Mouse (Mus musculus): ENCODE data around the gene Bphl. TPM values are rescaled to one million over a fixed set of nuclear protein-coding genes. Genes with fewer than 3 reads are reported as not detected.
A peak's percentile ranks its signal among the peaks of the same experiment; 100 is the strongest.

Bphl gene
- polyA plus RNA-seq, 1 experiment from 2014 or later: 43.7 TPM

GRCm38 (mm10) chr13:34036726-34037125, 671 bp upstream of the Bphl start:
- 71% methylated on average over 5 of the region's 5 CpGs for WGBS
- Histone ChIP-seq H3K27me3 (replicated peaks) (no peaks in the 10 kb centered on the region), H3K4me3 (replicated peaks) (no peak overlapping the region), H3K4me1 (peaks cover 10% of the 10 kb centered on the region; the same call in 1 of the 2 replicates), H3K9ac (no peak overlapping the region), H3K4me2 (no peak overlapping the region), H3K36me3 (no peaks in the 10 kb centered on the region), H3K27ac (peak overlapping the region; percentile 86; the same call in 1 of the 2 replicates), H3K9me3 (no peaks in the 10 kb centered on the region)
- ATAC-seq (ENCODE audit: insufficient read depth, low FRiP score, low read depth): no peak

DNA sequence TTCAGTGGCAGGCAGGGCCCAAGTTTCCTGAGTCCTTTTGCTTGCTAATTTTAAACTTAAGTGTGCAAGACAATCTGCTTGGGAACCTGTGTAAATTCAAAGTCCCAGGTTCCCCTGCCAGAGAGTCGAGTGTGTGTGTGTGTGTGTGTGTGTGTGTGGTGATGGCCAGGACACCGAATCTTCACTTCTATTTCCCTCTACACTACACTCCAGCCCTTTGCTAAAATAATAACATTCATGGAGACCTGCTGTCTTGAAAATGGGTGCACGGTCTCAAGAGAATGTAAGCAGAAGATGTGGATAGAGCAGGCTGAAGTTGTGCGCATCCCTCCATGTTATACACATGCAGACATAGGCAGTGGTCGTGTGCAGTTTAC, 647 bp downstream of the Bphl start:
- H3K27ac ChIP-seq: peak overlapping the region; percentile 86; the same call in 1 of the 2 replicates
- H3K4me1 ChIP-seq: peaks cover 10% of the 10 kb centered on the region; the same call in 1 of the 2 replicates
- ATAC-seq (ENCODE audit: insufficient read depth, low FRiP score, low read depth): 0 out of 2 replicates have a peak, but pooled peaks have one; percentile 8
- H3K9ac ChIP-seq: peak overlapping the region; percentile 76
- H3K27me3 ChIP-seq (replicated peaks): no peaks in the 10 kb centered on the region
- no peaks in the 10 kb centered on the region for H3K9me3 ChIP-seq
- H3K4me2 ChIP-seq: peak overlapping the region; percentile 73
- peak overlapping the region; percentile 69 for H3K4me3 ChIP-seq (replicated peaks)
- H3K36me3 ChIP-seq: no peaks in the 10 kb centered on the region
- WGBS: 43% methylated on average over 5 of the region's 5 CpGs

- H3K27me3 ChIP-seq (replicated peaks): no peaks in the 10 kb centered on the region
- H3K4me2 ChIP-seq: peak overlapping the region; percentile 73
- ATAC-seq (ENCODE audit: insufficient read depth, low FRiP score, low read depth): no peak
- H3K36me3 ChIP-seq: no peaks in the 10 kb centered on the region
- peaks cover 10% of the 10 kb centered on the region; the same call in 1 of the 2 replicates for H3K4me1 ChIP-seq
- WGBS: 36% methylated on average over 8 of the region's 8 CpGs
- no peak overlapping the region for H3K27ac ChIP-seq
- peak overlapping the region; percentile 8; the same call in 1 of the 2 replicates for H3K4me3 ChIP-seq (replicated peaks)
- no peak overlapping the region for H3K9ac ChIP-seq
- H3K9me3 ChIP-seq: no peaks in the 10 kb centered on the region
Measured at GRCm38 (mm10) chr13:34038901-34039341, 1.5 kb downstream of the Bphl start.

DNA sequence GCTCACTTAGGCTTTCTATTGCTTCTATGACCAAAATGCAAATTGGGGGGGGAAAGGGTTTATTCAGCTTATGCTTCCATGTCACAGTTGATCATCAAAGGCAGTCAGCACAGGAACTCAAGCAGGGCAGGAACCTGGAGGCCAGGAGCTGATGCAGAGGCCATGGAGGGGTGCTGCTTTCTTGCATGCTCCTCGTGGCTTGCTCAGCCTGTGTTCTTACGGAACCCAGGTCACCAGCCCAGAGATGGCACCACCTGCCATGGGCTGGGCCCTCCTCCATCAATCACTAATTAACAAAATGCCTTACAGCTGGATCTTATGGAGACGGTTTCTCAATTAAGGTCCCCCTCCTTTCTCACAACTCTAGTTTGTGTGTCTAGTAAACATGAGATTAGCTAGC, 2.7 kb downstream of the Bphl start:
- Histone ChIP-seq H3K27ac (no peak overlapping the region), H3K36me3 (no peaks in the 10 kb centered on the region), H3K9me3 (no peaks in the 10 kb centered on the region), H3K9ac (no peak overlapping the region), H3K4me3 (replicated peaks) (no peak overlapping the region), H3K27me3 (replicated peaks) (no peaks in the 10 kb centered on the region), H3K4me1 (peaks cover 10% of the 10 kb centered on the region; the same call in 1 of the 2 replicates), H3K4me2 (no peak overlapping the region)
- WGBS: 94% methylated on average over 3 of the region's 3 CpGs
- no peak for ATAC-seq (ENCODE audit: insufficient read depth, low FRiP score, low read depth)

- WGBS: 67% methylated on average over 7 of the region's 7 CpGs
- Histone ChIP-seq H3K36me3 (no peaks in the 10 kb centered on the region), H3K27ac (no peak overlapping the region), H3K4me1 (peaks cover 3% of the 10 kb centered on the region; the same call in 1 of the 2 replicates), H3K27me3 (replicated peaks) (no peaks in the 10 kb centered on the region), H3K4me3 (replicated peaks) (no peak overlapping the region), H3K9ac (no peak overlapping the region), H3K4me2 (no peak overlapping the region), H3K9me3 (no peaks in the 10 kb centered on the region)
- no peak for ATAC-seq (ENCODE audit: insufficient read depth, low FRiP score, low read depth)
Measured at GRCm38 (mm10) chr13:34043716-34044393, 6.5 kb downstream of the Bphl start.

GRCm38 (mm10) chr13:34045511-34046249, 8.3 kb downstream of the Bphl start:
- Histone ChIP-seq H3K27me3 (replicated peaks) (no peaks in the 10 kb centered on the region), H3K4me3 (replicated peaks) (no peak overlapping the region), H3K27ac (no peak overlapping the region), H3K9ac (no peak overlapping the region), H3K4me2 (no peak overlapping the region), H3K36me3 (no peaks in the 10 kb centered on the region), H3K4me1 (no peaks in the 10 kb centered on the region), H3K9me3 (no peaks in the 10 kb centered on the region)
- ATAC-seq (ENCODE audit: insufficient read depth, low FRiP score, low read depth): no peak; the same call in 1 of the 2 replicates
- 47% methylated on average over 5 of the region's 5 CpGs for WGBS

DNA sequence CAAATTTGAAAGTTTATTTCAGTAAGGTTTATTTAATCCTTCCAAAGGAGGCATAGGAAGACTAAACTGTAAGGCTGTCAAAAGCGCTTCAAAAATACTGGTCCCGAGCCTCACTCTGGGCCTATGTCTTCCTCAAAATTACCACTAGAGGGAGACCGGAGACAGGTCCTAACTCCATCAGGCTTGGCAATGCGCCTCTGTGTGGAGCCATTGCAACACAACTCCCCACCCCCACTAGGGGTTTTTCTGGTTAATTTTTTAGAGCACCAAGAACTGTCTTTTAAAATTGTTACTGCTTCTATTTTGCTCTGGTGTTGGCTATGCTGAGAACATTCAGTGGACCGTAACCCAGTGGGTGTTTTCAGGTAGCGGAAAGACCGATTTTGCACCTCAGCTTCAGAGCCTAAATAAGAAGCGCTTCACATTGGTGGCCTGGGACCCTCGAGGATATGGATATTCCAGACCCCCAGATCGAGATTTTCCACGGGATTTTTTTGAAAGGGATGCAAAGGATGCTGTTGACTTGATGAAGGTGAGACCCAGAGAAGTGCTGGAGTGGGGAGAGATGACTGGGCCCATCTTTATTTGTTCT, 9.1 kb downstream of the Bphl start:
- no peaks in the 10 kb centered on the region for H3K27me3 ChIP-seq (replicated peaks)
- no peaks in the 10 kb centered on the region for H3K9me3 ChIP-seq
- ATAC-seq (ENCODE audit: insufficient read depth, low FRiP score, low read depth): peak; percentile 78; the same call in 1 of the 2 replicates
- no peak overlapping the region for H3K4me2 ChIP-seq
- H3K36me3 ChIP-seq: no peaks in the 10 kb centered on the region
- 44% methylated on average over 11 of the region's 11 CpGs for WGBS
- no peak overlapping the region for H3K4me3 ChIP-seq (replicated peaks)
- H3K4me1 ChIP-seq: no peaks in the 10 kb centered on the region
- no peak overlapping the region for H3K27ac ChIP-seq
- H3K9ac ChIP-seq: no peak overlapping the region

DNA sequence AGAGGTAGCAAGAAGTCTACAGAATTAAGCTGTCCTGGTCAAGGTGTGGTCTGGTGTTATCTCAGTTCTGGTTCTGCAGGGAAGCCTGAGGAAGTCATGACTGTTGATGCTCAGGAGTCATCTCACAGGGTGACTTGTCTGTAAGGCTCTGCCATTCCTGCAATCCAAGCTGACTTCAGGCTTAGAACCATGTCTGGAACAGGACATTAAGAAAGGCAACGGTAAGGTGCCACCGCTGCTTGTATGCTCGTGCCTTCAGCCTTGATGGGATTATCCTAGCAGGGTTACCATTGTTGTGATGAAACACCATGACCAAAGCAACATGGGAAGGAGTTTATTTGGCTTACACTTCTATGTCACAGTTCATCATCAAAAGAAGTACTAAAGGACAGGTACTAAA, 10.1 kb downstream of the Bphl start:
- no peak for ATAC-seq (ENCODE audit: insufficient read depth, low FRiP score, low read depth)
- WGBS: 91% methylated on average over 3 of the region's 3 CpGs

GRCm38 (mm10) chr13:34050479-34050878, 13.1 kb downstream of the Bphl start:
- WGBS: 93% methylated on average over 8 of the region's 8 CpGs
- Histone ChIP-seq H3K4me2 (no peak overlapping the region), H3K27ac (no peak overlapping the region), H3K4me3 (replicated peaks) (no peak overlapping the region), H3K4me1 (no peaks in the 10 kb centered on the region), H3K9me3 (no peaks in the 10 kb centered on the region), H3K36me3 (0 out of 2 replicates have a peak, but pooled peaks cover 4% of the 10 kb centered on the region), H3K9ac (no peak overlapping the region), H3K27me3 (replicated peaks) (no peaks in the 10 kb centered on the region)
- no peak for ATAC-seq (ENCODE audit: insufficient read depth, low FRiP score, low read depth)

More for the DNA sequence above, 10.1 kb downstream of the Bphl start:
- no peaks in the 10 kb centered on the region for H3K36me3 ChIP-seq
- H3K27me3 ChIP-seq (replicated peaks): no peaks in the 10 kb centered on the region
- no peaks in the 10 kb centered on the region for H3K4me1 ChIP-seq
- H3K9me3 ChIP-seq: no peaks in the 10 kb centered on the region
- no peak overlapping the region for H3K4me2 ChIP-seq
- no peak overlapping the region for H3K27ac ChIP-seq
- no peak overlapping the region for H3K9ac ChIP-seq
- H3K4me3 ChIP-seq (replicated peaks): no peak overlapping the region

DNA sequence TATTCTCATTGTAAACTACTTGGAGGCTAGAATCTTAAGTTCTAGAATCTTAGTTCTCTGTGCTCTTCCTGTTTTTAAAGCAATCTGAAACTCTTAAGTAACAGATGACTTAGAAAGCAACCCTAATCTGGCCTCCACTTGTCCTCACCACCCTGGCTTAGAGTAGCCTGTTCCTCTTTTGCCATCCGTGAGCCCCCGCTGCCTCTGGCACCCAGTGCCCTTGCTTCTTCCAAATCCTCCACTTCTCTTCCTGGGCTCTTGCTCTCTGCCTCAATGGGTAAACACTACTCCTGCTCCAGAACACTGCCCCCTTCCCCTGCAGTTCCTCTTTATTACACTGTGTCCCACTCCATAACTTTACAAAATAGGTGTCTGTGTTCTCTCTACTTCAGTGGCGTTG, 14.3 kb downstream of the Bphl start:
- no peak overlapping the region for H3K4me3 ChIP-seq (replicated peaks)
- no peaks in the 10 kb centered on the region for H3K27me3 ChIP-seq (replicated peaks)
- H3K27ac ChIP-seq: no peak overlapping the region
- H3K9ac ChIP-seq: no peak overlapping the region
- no peaks in the 10 kb centered on the region for H3K4me1 ChIP-seq
- ATAC-seq (ENCODE audit: insufficient read depth, low FRiP score, low read depth): no peak
- H3K9me3 ChIP-seq: no peaks in the 10 kb centered on the region
- WGBS: 89% methylated on average over 3 of the region's 3 CpGs
- no peak overlapping the region for H3K4me2 ChIP-seq
- H3K36me3 ChIP-seq: 0 out of 2 replicates have a peak, but pooled peaks cover 5% of the 10 kb centered on the region

DNA sequence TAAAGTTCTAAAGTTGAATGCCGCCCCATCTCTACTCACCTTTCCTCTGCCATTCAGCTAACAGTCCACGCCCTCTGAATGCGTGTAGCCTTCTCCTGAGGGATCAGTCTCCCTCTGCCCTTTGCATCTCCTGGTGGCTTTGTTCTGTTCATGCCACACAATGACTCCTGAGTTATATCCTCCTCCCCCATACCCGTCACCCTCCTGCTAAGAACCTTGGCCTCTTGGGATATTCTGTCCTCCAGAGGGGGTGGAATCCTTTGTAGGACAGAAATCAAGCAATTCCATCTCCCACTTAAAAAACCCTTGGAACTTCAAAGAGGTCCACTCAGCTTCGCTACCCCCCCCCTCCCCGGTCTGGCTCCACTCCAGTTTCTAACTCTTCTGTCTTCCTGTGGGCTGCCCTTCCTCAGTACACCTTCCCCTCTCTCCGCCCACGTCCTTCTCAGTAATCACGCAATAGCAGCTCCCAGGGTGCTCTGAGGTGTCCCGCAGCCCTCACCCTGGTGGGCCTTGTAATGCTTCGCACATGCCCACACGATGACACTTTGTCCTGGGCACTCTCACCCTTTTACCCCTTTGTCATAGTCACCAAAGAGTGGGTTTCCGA, 16.4 kb downstream of the Bphl start:
- no peaks in the 10 kb centered on the region for H3K4me1 ChIP-seq
- no peak overlapping the region for H3K4me2 ChIP-seq
- ATAC-seq (ENCODE audit: insufficient read depth, low FRiP score, low read depth): no peak
- no peak overlapping the region for H3K9ac ChIP-seq
- no peaks in the 10 kb centered on the region for H3K9me3 ChIP-seq
- WGBS: 74% methylated on average over 13 of the region's 13 CpGs
- H3K36me3 ChIP-seq: 0 out of 2 replicates have a peak, but pooled peaks cover 5% of the 10 kb centered on the region
- H3K27me3 ChIP-seq (replicated peaks): no peaks in the 10 kb centered on the region
- H3K4me3 ChIP-seq (replicated peaks): no peak overlapping the region
- H3K27ac ChIP-seq: no peak overlapping the region

All from stomach, embryonic 15.5 days (tissue).